Mouse (Mus musculus) adrenal gland, adult 8-10 months (tissue): Measurements from ENCODE around the gene Mbl2. TPM values are rescaled to one million over a fixed set of nuclear protein-coding genes. Genes with fewer than 3 reads are reported as not detected.
"Not testable (repeated sequence)": the region's sequence is repeated elsewhere in the genome, so short reads cannot be mapped to it uniquely, and the experiment has no call there.

Experiments used
- DNase-seq: peaks from one replicate; pipeline ENCODE4 v3.0.0; 2022
- total RNA-seq, 4 experiments: library from RNA; stranded (reverse); gene quantifications; 2 replicates each; pipeline ENCODE4 v1.2.4; 2022

The Mbl2 gene
- not detected for total RNA-seq

- DNase-seq, result no peak
These were observed at the start of gene Mbl2 for GRCm38 (mm10) chr19:30232691-30233090. Gene Mbl2 (plus strand): TSS chr19:30232942.

GRCm38 (mm10) chr19:30185536-30185935 is 47.2 kb upstream of the Mbl2 start:
- no peak for DNase-seq

GRCm38 (mm10) chr19:30187232-30187631 is 45.5 kb upstream of the Mbl2 start:
- DNase-seq, result no peak

- no peak for DNase-seq
These were observed 37.7 kb upstream of the Mbl2 start for GRCm38 (mm10) chr19:30194999-30195398.

GRCm38 (mm10) chr19:30202177-30202576 is 30.6 kb upstream of the Mbl2 start:
- DNase-seq, result no peak

- no peak for DNase-seq
These were observed 27.5 kb upstream of the Mbl2 start for GRCm38 (mm10) chr19:30205159-30205816.

GRCm38 (mm10) chr19:30205874-30206273 is 26.9 kb upstream of the Mbl2 start:
- DNase-seq, result no peak

- DNase-seq, result no peak
These were observed 25.8 kb upstream of the Mbl2 start for GRCm38 (mm10) chr19:30206981-30207380.

GRCm38 (mm10) chr19:30209006-30209405 is 23.7 kb upstream of the Mbl2 start:
- DNase-seq, result not testable (repeated sequence)

- DNase-seq, result no peak
These were observed 18.7 kb upstream of the Mbl2 start for GRCm38 (mm10) chr19:30214026-30214425.

- not testable (repeated sequence) for DNase-seq
These were observed 17.0 kb upstream of the Mbl2 start for GRCm38 (mm10) chr19:30215736-30216135.

- DNase-seq, result no peak
These were observed 16.6 kb upstream of the Mbl2 start for GRCm38 (mm10) chr19:30216186-30216585.

- DNase-seq, result peak; percentile 12
These were observed 15.4 kb upstream of the Mbl2 start for GRCm38 (mm10) chr19:30217335-30217734.

GRCm38 (mm10) chr19:30222593-30222992 is 10.1 kb upstream of the Mbl2 start:
- DNase-seq, result not testable (repeated sequence)

- no peak for DNase-seq
These were observed 3.3 kb upstream of the Mbl2 start for GRCm38 (mm10) chr19:30229477-30229876.

- no peak for DNase-seq
These were observed 1.7 kb downstream of the Mbl2 start for GRCm38 (mm10) chr19:30234416-30234815.

GRCm38 (mm10) chr19:30247359-30247758 is 14.6 kb downstream of the Mbl2 start:
- no peak for DNase-seq

GRCm38 (mm10) chr19:30248822-30249221 is 16.1 kb downstream of the Mbl2 start:
- peak; percentile 15 for DNase-seq

- DNase-seq, result no peak
These were observed 19.5 kb downstream of the Mbl2 start for GRCm38 (mm10) chr19:30252253-30252652.

GRCm38 (mm10) chr19:30256339-30256738 is 23.6 kb downstream of the Mbl2 start:
- DNase-seq, result no peak

GRCm38 (mm10) chr19:30281125-30281524 is 48.4 kb downstream of the Mbl2 start:
- DNase-seq, result no peak

- DNase-seq, result no peak
These were observed 55.3 kb downstream of the Mbl2 start for GRCm38 (mm10) chr19:30287899-30288490.
